Comparison of ENCODE assay signal across 8 mouse cellular contexts in the genomic region with DNA sequence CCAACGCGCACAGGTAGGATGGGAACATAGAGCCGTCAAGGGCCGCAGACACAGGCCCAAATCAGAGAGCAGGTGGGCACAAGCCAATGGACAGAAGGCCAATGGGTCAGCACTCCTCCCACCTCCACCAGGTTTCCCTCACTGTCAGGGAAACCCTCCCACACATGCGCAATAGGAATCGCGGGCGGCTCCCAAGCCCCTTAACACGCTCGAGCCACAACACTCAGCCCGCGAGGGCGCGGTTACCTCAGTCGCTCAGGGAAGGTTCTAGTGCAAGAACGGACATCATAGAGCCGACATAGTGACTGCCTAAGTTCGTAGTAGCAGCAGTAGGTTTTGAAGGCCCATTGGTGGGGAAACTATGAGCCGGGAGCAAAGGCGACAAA. TPM values are rescaled to one million over a fixed set of nuclear protein-coding genes. Genes with fewer than 3 reads are reported as not detected.
A peak's percentile ranks its signal among the peaks of the same experiment; 100 is the strongest.
DNase-seq lines count a peak whose midpoint lies in the region; ATAC-seq and TF ChIP-seq lines count a peak whose summit lies in the region.

No protein-coding gene starts in this region.

- no peak for TF ChIP-seq POLR2A in thymus, adult 2 months (IDR thresholded peaks at IDR 0.05; ENCODE audit: control insufficient read depth, extremely low read depth, insufficient read depth, low read length, poor library complexity)

- H3K4me3 ChIP-seq in thymus, adult 2 months (ENCODE audit: control insufficient read depth, insufficient read depth, low read length): peak overlapping the region; percentile 72
- H3K4me3 ChIP-seq in embryonic facial prominence, embryonic 10.5 days: peak overlapping the region; percentile 92
- peak overlapping the region; percentile 77 for H3K4me3 ChIP-seq in intestine, postnatal 0 days (ENCODE audit: low read depth, low read length)
- H3K4me3 ChIP-seq in midbrain, embryonic 10.5 days: peak overlapping the region; percentile 90

- peaks cover 9% of the 10 kb centered on the region; the same call in 1 of the 2 replicates for H3K4me1 ChIP-seq in thymus, adult 2 months (replicated peaks; ENCODE audit: control insufficient read depth, insufficient read depth, low read length)
- H3K4me1 ChIP-seq in embryonic facial prominence, embryonic 10.5 days: peaks cover 15% of the 10 kb centered on the region
- no peaks in the 10 kb centered on the region for H3K4me1 ChIP-seq in intestine, postnatal 0 days (replicated peaks; ENCODE audit: control insufficient read depth, insufficient read depth, low read length)
- peaks cover 30% of the 10 kb centered on the region for H3K4me1 ChIP-seq in midbrain, embryonic 10.5 days

- 2% methylated on average over 20 of the region's 20 CpGs for WGBS in thymus, adult 2 months
- WGBS in embryonic facial prominence, embryonic 10.5 days: 1% methylated on average over 20 of the region's 20 CpGs
- WGBS in intestine, postnatal 0 days: 1% methylated on average over 20 of the region's 20 CpGs
- 2% methylated on average over 20 of the region's 20 CpGs for WGBS in midbrain, embryonic 10.5 days

- TF ChIP-seq CTCF in thymus, adult 2 months (IDR thresholded peaks at IDR 0.05; ENCODE audit: borderline replicate concordance, control insufficient read depth, extremely low read depth, insufficient read depth, low read length, poor library complexity): no peak
- no peak for TF ChIP-seq CTCF in intestine, postnatal 0 days (IDR thresholded peaks at IDR 0.05; ENCODE audit: low read depth)

- peak overlapping the region; percentile 87 for H3K4me2 ChIP-seq in intestine, postnatal 0 days (replicated peaks; ENCODE audit: low read depth)

- intact Hi-C loops in left cerebral cortex, postnatal 4 days (cut with DNase I): no loop called here

- peak; percentile 72 for DNase-seq in thymus, adult 2 months
- DNase-seq in thymus, postnatal 25 days: no peak
- peak; percentile 79 for DNase-seq in embryonic facial prominence, embryonic 10.5 days (ENCODE audit: low spot score)
- peak; percentile 52 to 72 for DNase-seq in gastrocnemius, postnatal 4 days (ENCODE audit: low spot score in 2 of 2)
- peak; percentile 79 for DNase-seq in left cerebral cortex, postnatal 4 days
- DNase-seq in midbrain, embryonic 10.5 days (ENCODE audit: low spot score): peak; percentile 73
- DNase-seq in spleen, postnatal 10 days (ENCODE audit: low spot score in 2 of 2): peak; percentile 69 to 71

- no peaks in the 10 kb centered on the region for H3K9me3 ChIP-seq in embryonic facial prominence, embryonic 10.5 days
- no peaks in the 10 kb centered on the region for H3K9me3 ChIP-seq in intestine, postnatal 0 days (ENCODE audit: control insufficient read depth)
- no peaks in the 10 kb centered on the region for H3K9me3 ChIP-seq in midbrain, embryonic 10.5 days (replicated peaks)

- ATAC-seq in intestine, postnatal 0 days: peak; percentile 66

- H3K9ac ChIP-seq in intestine, postnatal 0 days (ENCODE audit: low read depth, low read length): peak overlapping the region; percentile 86

- no peaks in the 10 kb centered on the region for H3K27me3 ChIP-seq in thymus, adult 2 months (ENCODE audit: control insufficient read depth, insufficient read depth, low read length)
- H3K27me3 ChIP-seq in embryonic facial prominence, embryonic 10.5 days (replicated peaks; ENCODE audit: low read depth, poor library complexity, severe bottlenecking): no peaks in the 10 kb centered on the region
- H3K27me3 ChIP-seq in intestine, postnatal 0 days (replicated peaks; ENCODE audit: control insufficient read depth, insufficient read depth, low read length): no peaks in the 10 kb centered on the region
- H3K27me3 ChIP-seq in midbrain, embryonic 10.5 days (ENCODE audit: low read depth, poor library complexity, severe bottlenecking): no peaks in the 10 kb centered on the region

- H3K27ac ChIP-seq in thymus, adult 2 months (ENCODE audit: control insufficient read depth, insufficient read depth, low read length): peak overlapping the region; percentile 66
- H3K27ac ChIP-seq in embryonic facial prominence, embryonic 10.5 days (replicated peaks): peak overlapping the region; percentile 90
- H3K27ac ChIP-seq in intestine, postnatal 0 days (ENCODE audit: low read depth, low read length): peak overlapping the region; percentile 89
- H3K27ac ChIP-seq in midbrain, embryonic 10.5 days (replicated peaks): peak overlapping the region; percentile 93

- no peaks in the 10 kb centered on the region for H3K36me3 ChIP-seq in thymus, adult 2 months (ENCODE audit: control insufficient read depth, insufficient read depth, low read length)
- peaks cover 18% of the 10 kb centered on the region; the same call in 1 of the 2 replicates for H3K36me3 ChIP-seq in embryonic facial prominence, embryonic 10.5 days (replicated peaks)
- H3K36me3 ChIP-seq in intestine, postnatal 0 days (ENCODE audit: control insufficient read depth, insufficient read depth): peaks cover 5% of the 10 kb centered on the region; the same call in 1 of the 2 replicates
- peaks cover 20% of the 10 kb centered on the region for H3K36me3 ChIP-seq in midbrain, embryonic 10.5 days

RNA-seq across cellular contexts. Expression of a gene that starts 0.4 kb away (rescaled TPM):
- polyA plus RNA-seq in thymus, adult 2 months (2012; rRNA removed): 17.6 and 22.7 TPM in 2 replicates
- polyA plus RNA-seq in embryonic facial prominence, embryonic 10.5 days (2016; fragmentation: Nextera tagmentation; extraction: Ambion mirVana): 12.2 and 14.9 TPM in 2 replicates
- total RNA-seq in gastrocnemius, postnatal 4 days (2021): 10 to 100 TPM; 11.0 to 13.2 TPM
- polyA plus RNA-seq in intestine, postnatal 0 days (2015; fragmentation: Nextera tagmentation; extraction: Ambion mirVana): 19.9 and 20.4 TPM in 2 replicates
- total RNA-seq in left cerebral cortex, postnatal 4 days (2021): 10 to 100 TPM; 49.5 to 52.3 TPM
- polyA plus RNA-seq in midbrain, embryonic 10.5 days (2016; fragmentation: Nextera tagmentation; extraction: Ambion mirVana): 13.5 and 15.7 TPM in 2 replicates

RNA-seq across cellular contexts. Expression of a gene that starts 0.5 kb away (rescaled TPM):
- 25.8 and 37.7 TPM in 2 replicates for polyA plus RNA-seq in thymus, adult 2 months (2012; rRNA removed)
- 30.0 and 30.8 TPM in 2 replicates for polyA plus RNA-seq in embryonic facial prominence, embryonic 10.5 days (2016; fragmentation: Nextera tagmentation; extraction: Ambion mirVana)
- total RNA-seq in gastrocnemius, postnatal 4 days (2021): 10 to 100 TPM; 26.8 to 33.2 TPM
- 45.8 and 49.5 TPM in 2 replicates for polyA plus RNA-seq in intestine, postnatal 0 days (2015; fragmentation: Nextera tagmentation; extraction: Ambion mirVana)
- 10 to 100 TPM; 41.8 to 48.1 TPM for total RNA-seq in left cerebral cortex, postnatal 4 days (2021)
- polyA plus RNA-seq in midbrain, embryonic 10.5 days (2016; fragmentation: Nextera tagmentation; extraction: Ambion mirVana): 35.8 and 36.1 TPM in 2 replicates
